Mouse (Mus musculus) MEL (cell line): ENCODE results near the gene Polr2c.

Experiments
- CTCF ChIP-seq, 3 experiments: IDR thresholded peaks in 2 of 3; conservative IDR thresholded peaks in 1 of 3; 2 replicates each; pipeline ENCODE4 v1.5.1; 2011 to 2012; ENCODE audit warnings: low read length in 3 of 3, low read depth in 2 of 3, mild to moderate bottlenecking in 2 of 3, improper control_type of control experiment in 1 of 3, inconsistent platforms in 1 of 3, mixed read lengths in 1 of 3, moderate library complexity in 1 of 3; ENCODE audit not compliant: control insufficient read depth in 1 of 3, insufficient read depth in 1 of 3, poor library complexity in 1 of 3, severe bottlenecking in 1 of 3
- EP300 ChIP-seq, 2 experiments: IDR thresholded peaks; 2 replicates each; pipeline ENCODE4 v1.6.1; 2011; ENCODE audit warnings: improper control_type of control experiment in 2 of 2, low read length in 2 of 2, low read depth in 1 of 2, mild to moderate bottlenecking in 1 of 2
- MAFK ChIP-seq: IDR thresholded peaks from 2 replicates; pipeline ENCODE4 v1.6.1; 2011; ENCODE audit warnings: low read depth, mild to moderate bottlenecking, low read length, improper control_type of control experiment, borderline replicate concordance
- NELFE ChIP-seq: IDR thresholded peaks from 2 replicates; pipeline ENCODE4 v1.6.1; 2011; ENCODE audit warnings: low read depth, low read length, improper control_type of control experiment
- NRF1 ChIP-seq: IDR thresholded peaks from 2 replicates; pipeline ENCODE4 v1.6.1; 2014; ENCODE audit warnings: low read depth, mild to moderate bottlenecking, inconsistent platforms, low read length, improper control_type of control experiment, moderate library complexity; ENCODE audit not compliant: poor library complexity, insufficient read depth, severe bottlenecking
- POLR2A ChIP-seq, 2 experiments: IDR thresholded peaks; 2 replicates each; pipeline ENCODE4 v1.6.1; 2011 to 2012; ENCODE audit warnings: low read length in 2 of 2, mild to moderate bottlenecking in 2 of 2, control low read depth in 1 of 2, improper control_type of control experiment in 1 of 2, low read depth in 1 of 2, moderate library complexity in 1 of 2; ENCODE audit not compliant: control insufficient read depth in 1 of 2, insufficient read depth in 1 of 2, poor library complexity in 1 of 2
- RCOR1 ChIP-seq: IDR thresholded peaks from 2 replicates; pipeline ENCODE4 v1.6.1; 2012; ENCODE audit warnings: low read depth, mild to moderate bottlenecking, inconsistent platforms, low read length, improper control_type of control experiment
- SIN3A ChIP-seq: IDR thresholded peaks from 2 replicates; pipeline ENCODE4 v1.6.1; 2012; ENCODE audit warnings: low read length, improper control_type of control experiment, inconsistent platforms

DNA sequence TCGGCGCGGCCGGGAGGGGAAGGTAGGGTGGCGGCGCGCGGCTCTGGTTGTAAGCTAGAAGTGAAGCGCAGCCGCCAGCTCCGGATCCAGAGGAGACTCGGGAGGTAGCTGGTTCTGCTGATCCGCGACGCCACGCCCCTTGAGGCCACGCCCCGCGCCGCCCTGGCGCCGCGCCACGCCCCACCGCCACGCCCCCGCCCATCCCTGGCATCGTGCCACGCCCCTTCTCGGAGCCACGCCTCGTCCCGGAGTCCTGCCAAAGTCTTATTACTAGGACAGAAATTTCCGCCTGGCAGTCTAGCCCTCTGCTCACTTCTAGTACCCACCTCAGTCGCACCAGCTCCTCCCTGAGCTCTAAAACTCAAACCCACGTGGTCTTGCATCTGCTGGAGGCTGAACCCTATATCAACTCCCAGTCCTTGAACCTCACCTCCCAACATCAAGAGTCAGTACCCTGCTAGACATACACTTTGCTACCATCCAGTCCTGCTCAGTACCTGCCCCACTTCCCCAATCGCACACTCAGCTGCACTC is 19.0 kb downstream of the Polr2c start, which contains the start of gene Dok4:
- TF ChIP-seq NELFE (peak; percentile 44; the same call in 1 of the 2 replicates), RCOR1 (no peak), EP300 (IDR thresholded peaks at IDR 0.05; ENCODE audit: low read depth in 1 of 2, low read length in 2 of 2) (no peak), SIN3A (peak; percentile 69), CTCF (IDR thresholded peaks at IDR 0.05 in 2 of 3, conservative IDR thresholded peaks at IDR 0.05 in 1 of 3; ENCODE audit: control insufficient read depth in 1 of 3, insufficient read depth in 1 of 3, low read depth in 2 of 3, low read length in 3 of 3, poor library complexity in 1 of 3, severe bottlenecking in 1 of 3) (no peak), POLR2A (IDR thresholded peaks at IDR 0.05; ENCODE audit: control insufficient read depth in 1 of 2, insufficient read depth in 1 of 2, low read depth in 1 of 2, low read length in 2 of 2, poor library complexity in 1 of 2) (peak in 1 of 2 experiments; percentile 18; a peak in 1 of 4 replicates), NRF1 (peak; percentile 34; the same call in 1 of the 2 replicates), MAFK (no peak)
